Mouse (Mus musculus) thymus, adult 2 months (tissue): ENCODE results near the gene Msmo1. TPM values are rescaled to one million over a fixed set of nuclear protein-coding genes. Genes with fewer than 3 reads are reported as not detected.

ENCODE experiments used
- DNase-seq: peaks from one replicate; pipeline ENCODE4 v3.0.0; 2021
- H3K27ac ChIP-seq: fragments of 200-500 bp; 2 replicates; pipeline ENCODE4 v1.5.1; 2012; ENCODE audit warnings: low read length, control low read depth; ENCODE audit not compliant: control insufficient read depth, insufficient read depth
- H3K27me3 ChIP-seq: fragments of 200-500 bp; 2 replicates; pipeline ENCODE4 v1.6.1; 2012; ENCODE audit warnings: mild to moderate bottlenecking, low read length, moderate library complexity, mixed read lengths; ENCODE audit not compliant: control insufficient read depth, insufficient read depth
- H3K36me3 ChIP-seq: fragments of 200-500 bp; 2 replicates; pipeline ENCODE4 v1.6.1; 2012; ENCODE audit warnings: mild to moderate bottlenecking, low read length, moderate library complexity; ENCODE audit not compliant: control insufficient read depth, insufficient read depth
- H3K4me1 ChIP-seq: fragments of 200-500 bp; replicated peaks from 2 replicates; pipeline ENCODE4 v1.6.1; 2012; ENCODE audit warnings: low read length; ENCODE audit not compliant: control insufficient read depth, insufficient read depth
- H3K4me3 ChIP-seq: fragments of 200-500 bp; 2 replicates; pipeline ENCODE4 v1.5.1; 2012; ENCODE audit warnings: mild to moderate bottlenecking, low read length, control low read depth, moderate library complexity; ENCODE audit not compliant: control insufficient read depth, insufficient read depth
- CTCF ChIP-seq: fragments of 200-500 bp; IDR thresholded peaks from 2 replicates; pipeline ENCODE4 v1.5.1; 2012; ENCODE audit warnings: mild to moderate bottlenecking, control low read depth, low read length, moderate library complexity, borderline replicate concordance; ENCODE audit not compliant: control insufficient read depth, poor library complexity, insufficient read depth; ENCODE audit errors: extremely low read depth
- POLR2A ChIP-seq: fragments of 200-500 bp; IDR thresholded peaks from 2 replicates; pipeline ENCODE4 v1.6.1; 2012; ENCODE audit warnings: mild to moderate bottlenecking, low read length, control low read depth, moderate library complexity; ENCODE audit not compliant: control insufficient read depth, poor library complexity, insufficient read depth; ENCODE audit errors: extremely low read depth
- WGBS: fragments of 180-500 bp; shearing (Covaris S2); methylation state at CpG from one replicate; pipeline ENCODE4 v1.1.7; 2018; 5-methylcytosine and 5-hydroxymethylcytosine counted together
- polyA plus RNA-seq: library from polyadenylated mRNA; depleted of rRNA; stranded (reverse); fragments of >200 nt; gene quantifications from 2 replicates; pipeline ENCODE4 v1.2.3, GENCODE M21; 2012

The Msmo1 gene
- polyA plus RNA-seq, 1 experiment, result 7.2 TPM

DNA sequence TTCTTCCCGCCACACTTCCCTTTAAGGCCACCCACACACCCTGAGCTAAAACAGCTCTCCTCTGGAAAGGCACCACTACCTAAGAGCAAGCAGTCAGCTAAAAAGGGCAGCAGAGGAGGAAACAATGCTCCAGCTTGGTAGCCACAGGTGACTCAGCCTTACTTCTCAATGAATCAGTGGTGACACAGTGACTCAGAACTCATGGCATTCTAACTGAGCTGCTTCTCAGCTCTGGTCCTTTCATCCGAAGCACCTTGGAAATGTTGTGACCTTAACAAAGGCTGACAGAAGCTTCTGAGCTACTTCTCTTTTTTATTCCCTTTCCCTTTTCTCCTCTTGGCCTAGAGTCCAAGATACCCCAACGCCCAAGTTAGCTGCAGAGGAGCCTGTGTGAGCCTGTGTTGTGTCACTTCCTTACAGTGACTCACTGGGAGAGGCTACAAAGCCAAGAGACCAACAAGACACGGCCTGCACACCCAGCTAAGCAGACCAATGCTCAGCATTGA is 7.3 kb downstream of the Msmo1 start:
- H3K36me3 ChIP-seq, result peaks cover 6% of the 10 kb centered on the region; the same call in 1 of the 2 replicates
- H3K4me3 ChIP-seq, result no peak overlapping the region
- H3K27me3 ChIP-seq, result no peaks in the 10 kb centered on the region
- TF ChIP-seq POLR2A (no peak), CTCF (no peak)
- DNase-seq, result no peak
- H3K27ac ChIP-seq, result no peak overlapping the region
- H3K4me1 ChIP-seq, result no peaks in the 10 kb centered on the region
- WGBS, result 83% methylated on average over 4 of the region's 4 CpGs

- Histone ChIP-seq H3K4me3 (no peak overlapping the region), H3K27me3 (no peaks in the 10 kb centered on the region), H3K4me1 (no peaks in the 10 kb centered on the region), H3K36me3 (peaks cover 18% of the 10 kb centered on the region), H3K27ac (no peak overlapping the region)
- 47% methylated on average over 2 of the region's 2 CpGs for WGBS
- DNase-seq, result no peak
- TF ChIP-seq POLR2A (no peak), CTCF (no peak)
Observed at GRCm38 (mm10) chr8:64723206-64723605, 10.4 kb downstream of the Msmo1 start.

- H3K36me3 ChIP-seq, result peaks cover 16% of the 10 kb centered on the region
- TF ChIP-seq POLR2A (no peak), CTCF (no peak)
- no peak overlapping the region for H3K4me3 ChIP-seq
- no peaks in the 10 kb centered on the region for H3K4me1 ChIP-seq
- no peak overlapping the region for H3K27ac ChIP-seq
- whole genome bisulfite sequencing, result 97% methylated on average over 7 of the region's 7 CpGs
- no peak for DNase-seq
- H3K27me3 ChIP-seq, result no peaks in the 10 kb centered on the region
Observed at GRCm38 (mm10) chr8:64717868-64718267, 15.7 kb downstream of the Msmo1 start.

DNA sequence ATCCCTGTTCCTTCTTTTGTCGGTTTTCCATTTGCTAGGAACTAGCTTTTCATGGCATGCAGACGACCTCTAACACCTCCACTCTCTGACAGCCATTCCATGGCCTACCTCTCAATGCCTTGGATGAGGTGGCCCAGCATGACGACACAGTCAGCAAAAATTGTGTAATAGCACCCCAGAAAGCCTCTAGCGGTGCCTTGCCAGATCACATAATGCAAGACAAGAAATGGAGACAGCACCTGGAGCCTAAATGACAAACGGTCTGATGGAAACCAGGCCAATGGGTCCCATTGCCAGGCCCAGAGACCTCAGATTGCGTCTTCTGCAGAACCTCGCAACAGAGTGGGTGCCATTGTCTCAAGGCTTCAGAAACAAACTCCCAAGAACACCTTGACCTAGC is 21.1 kb downstream of the Msmo1 start:
- no peak for DNase-seq
- WGBS, result 90% methylated on average over 7 of the region's 7 CpGs
- Histone ChIP-seq H3K27me3 (no peaks in the 10 kb centered on the region), H3K4me3 (no peak overlapping the region), H3K27ac (no peak overlapping the region), H3K4me1 (no peaks in the 10 kb centered on the region), H3K36me3 (no peaks in the 10 kb centered on the region)
- TF ChIP-seq POLR2A (no peak), CTCF (no peak)

- H3K4me1 ChIP-seq, result no peaks in the 10 kb centered on the region
- no peak overlapping the region for H3K27ac ChIP-seq
- WGBS, result 2% methylated on average over 1 of the region's 1 CpGs
- TF ChIP-seq POLR2A, result no peak
- no peak for TF ChIP-seq CTCF
- no peak for DNase-seq
- no peak overlapping the region for H3K4me3 ChIP-seq
- H3K27me3 ChIP-seq, result no peaks in the 10 kb centered on the region
- H3K36me3 ChIP-seq, result no peaks in the 10 kb centered on the region
Observed at GRCm38 (mm10) chr8:64711544-64711943, 22.0 kb downstream of the Msmo1 start.

GRCm38 (mm10) chr8:64707481-64707880 is 26.1 kb downstream of the Msmo1 start:
- no peaks in the 10 kb centered on the region for H3K36me3 ChIP-seq
- no peaks in the 10 kb centered on the region for H3K4me1 ChIP-seq
- H3K27me3 ChIP-seq, result no peaks in the 10 kb centered on the region
- H3K4me3 ChIP-seq, result no peak overlapping the region
- TF ChIP-seq CTCF, result no peak
- no peak for TF ChIP-seq POLR2A
- no peak for DNase-seq
- H3K27ac ChIP-seq, result no peak overlapping the region

- WGBS, result 89% methylated on average over 1 of the region's 1 CpGs
- no peak for TF ChIP-seq POLR2A
- no peak for TF ChIP-seq CTCF
- no peak overlapping the region for H3K4me3 ChIP-seq
- H3K4me1 ChIP-seq, result no peaks in the 10 kb centered on the region
- no peaks in the 10 kb centered on the region for H3K27me3 ChIP-seq
- no peak for DNase-seq
- no peak overlapping the region for H3K27ac ChIP-seq
- H3K36me3 ChIP-seq, result no peaks in the 10 kb centered on the region
Observed at GRCm38 (mm10) chr8:64703191-64703590, 30.4 kb downstream of the Msmo1 start.
